Mouse (Mus musculus) stomach, embryonic 16.5 days (tissue): ENCODE data around the gene Cyp2w1. TPM values are rescaled to one million over a fixed set of nuclear protein-coding genes. Genes with fewer than 3 reads are reported as not detected.
A peak's percentile ranks its signal among the peaks of the same experiment; 100 is the strongest.
"Not testable (repeated sequence)": the region's sequence is repeated elsewhere in the genome, so short reads cannot be mapped to it uniquely, and the experiment has no call there.

ENCODE experiments used
- ATAC-seq: fragments of 200-750 bp; cut with Nextera tagmentation; 2 replicates; pipeline ENCODE4 v1.8.0; 2017; ENCODE audit warnings: moderate number of reproducible peaks, moderate TSS enrichment; ENCODE audit not compliant: insufficient read depth, low FRiP score
- H3K27ac ChIP-seq: fragments of 300-500 bp; sonication (generic); 2 replicates; pipeline ENCODE4 v1.5.1; 2014; ENCODE audit warnings: low read length
- H3K27me3 ChIP-seq: fragments of 300-500 bp; sonication (generic); 2 replicates; pipeline ENCODE4 v1.6.1; 2014; ENCODE audit warnings: low read length, control low read depth, mixed read lengths; ENCODE audit not compliant: control insufficient read depth, insufficient read depth
- H3K36me3 ChIP-seq: fragments of 300-500 bp; sonication (generic); 2 replicates; pipeline ENCODE4 v1.6.1; 2014; ENCODE audit warnings: low read length; ENCODE audit not compliant: control insufficient read depth, insufficient read depth
- H3K4me1 ChIP-seq: fragments of 300-500 bp; sonication (generic); 2 replicates; pipeline ENCODE4 v1.6.1; 2014; ENCODE audit warnings: low read length, control low read depth, mixed read lengths; ENCODE audit not compliant: control insufficient read depth, insufficient read depth
- H3K4me2 ChIP-seq: fragments of 300-500 bp; sonication (generic); 2 replicates; pipeline ENCODE4 v1.6.1; 2014; ENCODE audit warnings: low read depth, low read length, mixed read lengths
- H3K4me3 ChIP-seq: fragments of 300-500 bp; sonication (generic); replicated peaks from 2 replicates; pipeline ENCODE4 v1.5.1; 2014; ENCODE audit warnings: mild to moderate bottlenecking, low read length
- H3K9ac ChIP-seq: fragments of 300-500 bp; sonication (generic); 2 replicates; pipeline ENCODE4 v1.6.1; 2014; ENCODE audit warnings: low read length
- H3K9me3 ChIP-seq: fragments of 300-500 bp; sonication (generic); replicated peaks from 2 replicates; pipeline ENCODE4 v1.6.1; 2016; ENCODE audit warnings: low read length, control low read depth; ENCODE audit not compliant: control insufficient read depth
- WGBS: fragments of 180-500 bp; shearing (Covaris S2); extraction: QIAGEN DNeasy Blood & Tissue Kit; methylation state at CpG from one replicate; pipeline ENCODE4 v1.1.7; 2014; 5-methylcytosine and 5-hydroxymethylcytosine counted together
- polyA plus RNA-seq: library from polyadenylated mRNA; unstranded; fragments of >200 nt; fragmentation: Nextera tagmentation; extraction: Ambion mirVana; gene quantifications from 2 replicates; pipeline ENCODE4 v1.2.1, GENCODE M21; 2015

Gene Cyp2w1
- polyA plus RNA-seq, 1 experiment from 2014 or later: 11.4 TPM

GRCm38 (mm10) chr5:139383234-139383633 is 30.8 kb downstream of the Cyp2w1 start:
- H3K9me3 ChIP-seq: no peaks in the 10 kb centered on the region
- H3K4me1 ChIP-seq: peaks cover 40% of the 10 kb centered on the region
- no peak for ATAC-seq
- no peaks in the 10 kb centered on the region for H3K27me3 ChIP-seq
- H3K9ac ChIP-seq: no peak overlapping the region
- H3K4me2 ChIP-seq: no peak overlapping the region; the same call in 1 of the 2 replicates
- no peak overlapping the region for H3K4me3 ChIP-seq
- H3K27ac ChIP-seq: 0 out of 2 replicates have a peak overlapping the region, but pooled peaks have one; percentile 16
- WGBS: 79% methylated on average over 9 of the region's 9 CpGs
- H3K36me3 ChIP-seq: no peaks in the 10 kb centered on the region

GRCm38 (mm10) chr5:139384531-139384930 is 32.1 kb downstream of the Cyp2w1 start:
- Histone ChIP-seq H3K4me2 (no peak overlapping the region), H3K27me3 (no peaks in the 10 kb centered on the region), H3K36me3 (no peaks in the 10 kb centered on the region), H3K4me3 (no peak overlapping the region), H3K4me1 (peaks cover 43% of the 10 kb centered on the region), H3K9me3 (no peaks in the 10 kb centered on the region), H3K27ac (no peak overlapping the region), H3K9ac (no peak overlapping the region)
- 45% methylated on average over 10 of the region's 10 CpGs for WGBS
- no peak for ATAC-seq

- H3K27ac ChIP-seq: no peak overlapping the region
- H3K9me3 ChIP-seq: no peaks in the 10 kb centered on the region
- 95% methylated on average over 5 of the region's 5 CpGs for WGBS
- H3K9ac ChIP-seq: no peak overlapping the region
- ATAC-seq: no peak
- H3K4me3 ChIP-seq: no peak overlapping the region
- no peaks in the 10 kb centered on the region for H3K27me3 ChIP-seq
- H3K36me3 ChIP-seq: no peaks in the 10 kb centered on the region
- no peak overlapping the region for H3K4me2 ChIP-seq
- H3K4me1 ChIP-seq: peaks cover 42% of the 10 kb centered on the region
Observed at GRCm38 (mm10) chr5:139386047-139386446, 33.6 kb downstream of the Cyp2w1 start.

DNA sequence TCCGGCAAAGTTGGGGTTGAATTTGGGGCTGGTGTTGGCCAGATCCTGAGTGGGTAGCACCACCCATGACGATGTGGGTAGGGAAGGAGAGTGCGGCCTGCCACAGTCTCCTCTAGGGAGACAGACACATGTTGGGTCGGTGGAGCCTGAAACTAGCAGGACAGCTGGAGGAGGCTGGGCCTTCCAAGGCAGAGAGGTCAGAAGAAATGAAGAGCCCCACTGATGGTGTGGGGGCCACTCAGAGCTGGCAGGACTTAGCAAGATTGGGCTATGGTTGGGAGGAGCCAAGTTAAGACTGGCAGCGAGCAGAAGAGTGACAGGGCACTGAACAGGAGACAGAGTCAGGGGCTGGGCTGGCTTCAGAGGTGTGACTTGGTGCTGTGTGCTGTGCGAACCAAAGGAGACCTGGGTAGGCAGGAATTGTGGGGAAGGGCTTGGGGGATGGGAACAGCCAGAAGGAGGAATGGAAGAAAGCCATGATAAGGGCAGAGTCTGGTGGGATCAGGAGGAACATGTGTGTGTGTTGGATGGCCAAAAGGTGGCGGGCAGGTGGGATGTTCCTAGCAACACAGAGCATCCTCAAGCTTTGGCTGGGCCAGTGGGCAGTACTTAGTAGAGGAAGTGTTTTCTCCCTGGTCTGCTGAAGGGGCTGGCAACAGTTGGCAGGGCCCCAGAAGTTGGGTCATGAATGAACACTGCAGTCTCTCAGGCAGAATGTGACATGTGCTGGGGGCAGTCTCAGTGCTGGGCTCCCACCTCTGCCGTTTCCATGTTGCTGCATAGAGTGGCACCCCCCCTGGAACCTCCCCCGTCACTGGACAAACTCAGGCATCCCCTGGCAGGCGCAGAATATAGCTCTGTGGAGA is 35.1 kb downstream of the Cyp2w1 start:
- peak; percentile 3; the same call in 1 of the 2 replicates for ATAC-seq
- peak overlapping the region; percentile 29; the same call in 1 of the 2 replicates for H3K9ac ChIP-seq
- no peaks in the 10 kb centered on the region for H3K27me3 ChIP-seq
- H3K4me1 ChIP-seq: peaks cover 32% of the 10 kb centered on the region
- no peaks in the 10 kb centered on the region for H3K36me3 ChIP-seq
- H3K4me3 ChIP-seq: no peak overlapping the region
- H3K27ac ChIP-seq: peak overlapping the region; percentile 84
- H3K4me2 ChIP-seq: no peak overlapping the region
- WGBS: 80% methylated on average over 10 of the region's 10 CpGs
- no peaks in the 10 kb centered on the region for H3K9me3 ChIP-seq

DNA sequence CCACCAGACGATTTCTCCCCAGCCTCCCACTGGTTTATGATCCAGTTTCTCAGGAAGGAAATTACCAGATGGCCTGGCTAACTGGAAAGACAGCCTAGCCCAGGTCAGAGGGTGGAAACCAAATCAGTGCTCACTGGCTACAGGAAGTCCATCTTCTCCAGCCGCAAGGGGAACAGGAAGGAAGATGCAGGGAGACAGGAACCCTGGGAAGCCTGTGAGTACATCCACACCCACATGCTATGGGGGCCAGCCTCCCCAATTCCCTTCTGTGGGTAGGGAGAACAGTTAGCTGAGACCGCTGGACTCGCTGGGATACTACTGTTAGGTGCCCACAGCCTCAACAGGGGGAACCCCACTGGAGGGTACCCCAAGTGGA is 35.8 kb downstream of the Cyp2w1 start:
- Histone ChIP-seq H3K9ac (peak overlapping the region; percentile 29; the same call in 1 of the 2 replicates), H3K4me1 (peaks cover 27% of the 10 kb centered on the region)
- 65% methylated on average over 4 of the region's 4 CpGs for WGBS

DNA sequence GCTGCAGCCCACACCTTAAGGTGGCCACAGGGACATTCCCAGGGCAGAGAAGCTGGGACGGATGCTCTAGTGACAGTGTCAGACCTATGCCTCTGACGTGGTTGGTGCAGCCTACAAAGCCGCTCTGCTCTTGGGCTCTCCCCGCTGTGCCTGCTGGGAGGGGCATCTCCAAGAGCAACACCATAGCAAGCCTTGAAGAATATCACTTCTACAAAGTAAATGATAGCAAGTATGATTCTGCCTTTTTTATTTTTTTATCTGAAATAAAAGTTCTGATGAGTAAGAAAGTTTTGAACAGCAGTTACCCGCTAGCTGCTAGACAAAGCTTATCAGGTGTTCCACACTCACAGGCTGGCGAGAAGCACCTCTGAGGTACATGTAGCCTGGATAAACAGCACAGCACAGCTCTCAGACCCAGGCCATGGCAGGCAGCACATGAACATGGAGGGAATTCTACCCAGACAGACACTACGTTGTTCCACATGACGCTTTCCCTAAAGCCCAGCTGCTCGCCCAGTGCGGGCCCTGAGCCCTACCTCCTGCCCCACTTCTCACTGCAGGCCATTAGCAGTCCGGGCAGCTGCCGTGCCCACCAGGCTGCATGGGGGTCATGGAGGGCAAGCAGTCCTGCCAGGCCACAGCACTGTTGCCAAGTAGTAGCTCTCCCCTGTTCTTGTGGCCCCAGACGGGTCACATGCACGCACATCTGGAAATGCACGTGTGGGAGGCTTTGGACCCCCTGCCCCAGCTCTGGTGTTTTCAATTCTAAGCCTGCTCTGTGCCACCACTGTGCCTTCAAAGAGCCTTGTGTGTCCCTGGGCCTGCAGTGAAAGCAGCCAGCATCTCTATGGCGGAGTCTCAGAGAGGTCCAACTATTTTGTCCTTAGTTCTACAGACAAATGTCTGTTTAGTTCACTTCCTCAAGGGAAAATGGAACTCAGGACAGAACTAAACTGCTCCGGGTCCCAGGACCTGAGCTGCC is 36.6 kb downstream of the Cyp2w1 start:
- peak; percentile 9; the same call in 1 of the 2 replicates for ATAC-seq
- H3K27me3 ChIP-seq: no peaks in the 10 kb centered on the region
- no peaks in the 10 kb centered on the region for H3K36me3 ChIP-seq
- H3K27ac ChIP-seq: peak overlapping the region; percentile 84
- peak overlapping the region; percentile 51 for H3K9ac ChIP-seq
- H3K4me3 ChIP-seq: no peak overlapping the region
- H3K4me2 ChIP-seq: no peak overlapping the region
- peaks cover 25% of the 10 kb centered on the region for H3K4me1 ChIP-seq
- WGBS: 62% methylated on average over 17 of the region's 17 CpGs
- H3K9me3 ChIP-seq: no peaks in the 10 kb centered on the region

More for the DNA sequence above, 35.8 kb downstream of the Cyp2w1 start:
- Histone ChIP-seq H3K27me3 (no peaks in the 10 kb centered on the region), H3K9me3 (no peaks in the 10 kb centered on the region), H3K4me2 (no peak overlapping the region), H3K27ac (peak overlapping the region; percentile 84), H3K36me3 (no peaks in the 10 kb centered on the region), H3K4me3 (no peak overlapping the region)
- ATAC-seq: no peak

- Histone ChIP-seq H3K9ac (peak overlapping the region; percentile 33; the same call in 1 of the 2 replicates), H3K4me1 (peaks cover 23% of the 10 kb centered on the region), H3K27me3 (no peaks in the 10 kb centered on the region), H3K36me3 (no peaks in the 10 kb centered on the region), H3K4me2 (no peak overlapping the region), H3K27ac (peak overlapping the region; percentile 84), H3K9me3 (no peaks in the 10 kb centered on the region), H3K4me3 (no peak overlapping the region)
- ATAC-seq: peak; percentile 62
- 6% methylated on average over 6 of the region's 6 CpGs for WGBS
Observed at GRCm38 (mm10) chr5:139389676-139390061, 37.3 kb downstream of the Cyp2w1 start.

DNA sequence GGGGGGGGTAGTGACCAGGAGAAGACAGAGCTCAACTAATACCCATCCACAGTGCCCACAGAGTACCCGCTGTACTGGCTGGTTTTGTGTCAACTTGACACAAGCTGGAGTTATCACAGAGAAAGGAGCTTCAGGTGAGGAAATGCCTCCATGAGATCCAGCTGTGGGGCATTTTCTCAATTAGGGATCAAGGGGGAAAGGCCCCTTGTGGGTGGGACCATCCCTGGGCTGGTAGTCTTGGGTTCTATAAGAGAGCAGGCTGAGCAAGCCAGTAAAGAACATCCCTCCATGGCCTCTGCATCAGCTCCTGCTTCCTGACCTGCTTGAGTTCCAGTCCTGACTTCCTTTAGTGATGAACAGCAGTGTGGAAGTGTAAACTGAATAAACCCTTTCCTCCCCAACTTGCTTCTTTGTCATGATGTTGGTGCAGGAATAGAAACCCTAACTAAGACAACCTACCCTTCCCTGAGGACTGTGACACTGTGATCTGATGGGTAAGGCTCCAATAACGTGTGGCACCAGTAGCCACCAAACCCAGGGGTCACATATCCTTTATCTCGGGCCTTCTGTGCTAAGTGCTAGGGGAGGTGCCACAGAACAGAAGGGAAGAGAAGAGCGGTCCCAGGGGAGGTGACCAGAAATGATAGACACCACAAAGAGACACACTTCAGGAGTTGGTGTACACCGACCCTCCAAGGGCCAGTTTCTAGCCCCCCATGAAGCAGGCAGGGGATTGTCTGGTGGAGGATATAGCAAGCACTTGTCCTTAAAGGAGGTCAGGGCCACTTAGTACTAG is 38.1 kb downstream of the Cyp2w1 start:
- H3K9me3 ChIP-seq, H3K4me2 ChIP-seq, H3K27me3 ChIP-seq, H3K36me3 ChIP-seq, ATAC-seq, H3K27ac ChIP-seq, H3K4me3 ChIP-seq: not testable (repeated sequence)
- peaks cover 21% of the 10 kb centered on the region for H3K4me1 ChIP-seq
- H3K9ac ChIP-seq: 0 out of 2 replicates have a peak overlapping the region, but pooled peaks have one; percentile 19
- WGBS: 74% methylated on average over 5 of the region's 5 CpGs
